Mouse (Mus musculus) limb, embryonic 13.5 days (tissue): ENCODE results near the gene Wdfy4. TPM values are rescaled to one million over a fixed set of nuclear protein-coding genes. Genes with fewer than 3 reads are reported as not detected.

Experiments
- ATAC-seq: fragments of 200-750 bp; cut with Nextera tagmentation; 2 replicates; pipeline ENCODE4 v1.8.0; 2017; ENCODE audit warnings: low read depth, moderate number of reproducible peaks, moderate TSS enrichment; ENCODE audit not compliant: low FRiP score
- H3K27ac ChIP-seq: fragments of 300-500 bp; sonication (generic); 2 replicates; pipeline ENCODE4 v1.5.1; 2015; ENCODE audit warnings: inconsistent platforms, mild to moderate bottlenecking, moderate library complexity
- H3K27me3 ChIP-seq: fragments of 300-500 bp; sonication (generic); 2 replicates; pipeline ENCODE4 v1.6.1; 2015; ENCODE audit warnings: mild to moderate bottlenecking, inconsistent platforms
- H3K36me3 ChIP-seq: fragments of 300-500 bp; sonication (generic); 2 replicates; pipeline ENCODE4 v1.6.1; 2015; ENCODE audit warnings: inconsistent platforms, mild to moderate bottlenecking, moderate library complexity
- H3K4me1 ChIP-seq: fragments of 300-500 bp; sonication (generic); 2 replicates; pipeline ENCODE4 v1.6.1; 2015; ENCODE audit warnings: inconsistent platforms
- H3K4me2 ChIP-seq: fragments of 300-500 bp; sonication (generic); replicated peaks from 2 replicates; pipeline ENCODE4 v1.6.1; 2015; ENCODE audit warnings: inconsistent platforms, mild to moderate bottlenecking, moderate library complexity
- H3K4me3 ChIP-seq: fragments of 300-500 bp; sonication (generic); 2 replicates; pipeline ENCODE4 v1.5.1; 2015; ENCODE audit warnings: moderate library complexity, mild to moderate bottlenecking, inconsistent platforms
- H3K9ac ChIP-seq: fragments of 300-500 bp; sonication (generic); 2 replicates; pipeline ENCODE4 v1.6.1; 2015; ENCODE audit warnings: mild to moderate bottlenecking, inconsistent platforms
- H3K9me3 ChIP-seq: fragments of 300-500 bp; sonication (generic); 2 replicates; pipeline ENCODE4 v1.6.1; 2016; ENCODE audit warnings: inconsistent platforms
- WGBS: fragments of 180-500 bp; shearing (Covaris S2); methylation state at CpG from one replicate; pipeline ENCODE4 v1.1.7; 2015; 5-methylcytosine and 5-hydroxymethylcytosine counted together
- polyA plus RNA-seq: library from polyadenylated mRNA; unstranded; fragments of >200 nt; fragmentation: Nextera tagmentation; extraction: Ambion mirVana; gene quantifications from 2 replicates; pipeline ENCODE4 v1.2.1, GENCODE M21; 2015

The Wdfy4 gene
- polyA plus RNA-seq, 1 experiment from 2014 or later: 0.23 TPM

DNA sequence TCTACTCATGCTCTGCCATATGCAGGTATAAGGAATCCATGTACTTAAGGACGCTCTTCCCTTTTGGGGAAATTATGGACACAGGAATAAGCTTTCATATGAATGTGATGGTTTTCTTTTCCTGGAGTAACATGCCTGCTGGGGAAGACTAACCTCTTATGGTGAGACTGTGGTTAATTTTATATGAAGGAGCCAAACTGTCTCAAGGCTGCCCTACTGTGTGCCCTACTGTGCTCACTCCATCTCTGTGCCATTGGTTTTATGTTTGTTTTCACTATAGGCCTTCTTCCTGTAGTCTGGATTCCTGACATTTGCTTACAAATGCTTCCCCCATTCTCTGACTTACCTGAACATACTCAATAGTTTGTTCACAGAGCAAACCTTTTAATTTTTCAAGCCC is 180.2 kb downstream of the Wdfy4 start:
- no peak overlapping the region for H3K4me2 ChIP-seq
- ATAC-seq: no peak
- H3K27me3 ChIP-seq: no peaks in the 10 kb centered on the region
- no peak overlapping the region for H3K9ac ChIP-seq
- peaks cover 4% of the 10 kb centered on the region; the same call in 1 of the 2 replicates for H3K4me1 ChIP-seq
- H3K9me3 ChIP-seq: peaks cover 7% of the 10 kb centered on the region
- no peak overlapping the region for H3K27ac ChIP-seq
- H3K4me3 ChIP-seq: no peak overlapping the region
- H3K36me3 ChIP-seq: peaks cover 3% of the 10 kb centered on the region; the same call in 1 of the 2 replicates
- WGBS: 90% methylated on average over 1 of the region's 1 CpGs

DNA sequence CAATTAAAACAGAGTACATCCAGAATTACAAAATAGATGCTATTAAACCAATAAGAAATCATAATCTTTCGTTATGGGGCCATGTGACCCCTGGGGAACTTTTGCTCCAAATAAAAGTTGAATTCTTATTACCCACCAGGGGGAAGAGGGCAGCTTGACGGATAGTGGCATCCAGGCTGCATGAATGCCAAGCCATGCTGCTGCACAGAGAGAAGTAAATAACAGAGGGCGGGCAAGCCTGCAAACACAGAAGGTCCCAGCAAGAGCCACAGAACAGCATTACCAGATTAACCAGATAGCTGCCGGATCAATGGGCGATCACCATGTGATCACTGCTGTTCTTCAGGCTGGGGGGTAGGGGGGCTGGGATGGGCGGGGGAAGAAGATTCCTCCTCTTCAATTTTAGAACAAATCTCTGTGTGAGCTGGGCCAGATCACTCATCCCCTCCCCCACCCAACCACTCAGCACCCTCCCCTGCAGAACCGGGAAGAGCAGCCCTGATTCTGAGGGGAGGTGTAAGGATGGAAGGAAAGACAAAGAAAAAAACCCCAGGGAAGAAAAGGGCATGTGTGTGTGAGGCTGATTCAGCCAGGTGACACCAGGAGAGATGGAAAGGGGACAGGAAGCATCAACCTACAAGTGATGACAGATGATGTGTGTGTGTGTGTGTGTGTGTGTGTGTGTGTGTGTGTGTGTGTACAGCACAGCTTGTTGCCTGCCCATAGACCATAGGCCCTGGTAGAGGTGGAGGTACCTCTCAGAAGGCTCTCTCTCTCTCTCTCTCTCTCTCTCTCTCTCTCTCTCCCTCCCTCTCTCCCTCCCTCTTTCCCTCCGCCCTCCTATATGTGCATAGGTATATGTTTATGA is 185.0 kb downstream of the Wdfy4 start:
- H3K27me3 ChIP-seq: no peaks in the 10 kb centered on the region
- H3K4me1 ChIP-seq: peaks cover 16% of the 10 kb centered on the region
- no peak overlapping the region for H3K27ac ChIP-seq
- peaks cover 3% of the 10 kb centered on the region; the same call in 1 of the 2 replicates for H3K36me3 ChIP-seq
- WGBS: 23% methylated on average over 7 of the region's 8 CpGs
- H3K9me3 ChIP-seq: peaks cover 7% of the 10 kb centered on the region
- no peak overlapping the region for H3K9ac ChIP-seq
- H3K4me2 ChIP-seq: no peak overlapping the region
- ATAC-seq: no peak
- no peak overlapping the region for H3K4me3 ChIP-seq

DNA sequence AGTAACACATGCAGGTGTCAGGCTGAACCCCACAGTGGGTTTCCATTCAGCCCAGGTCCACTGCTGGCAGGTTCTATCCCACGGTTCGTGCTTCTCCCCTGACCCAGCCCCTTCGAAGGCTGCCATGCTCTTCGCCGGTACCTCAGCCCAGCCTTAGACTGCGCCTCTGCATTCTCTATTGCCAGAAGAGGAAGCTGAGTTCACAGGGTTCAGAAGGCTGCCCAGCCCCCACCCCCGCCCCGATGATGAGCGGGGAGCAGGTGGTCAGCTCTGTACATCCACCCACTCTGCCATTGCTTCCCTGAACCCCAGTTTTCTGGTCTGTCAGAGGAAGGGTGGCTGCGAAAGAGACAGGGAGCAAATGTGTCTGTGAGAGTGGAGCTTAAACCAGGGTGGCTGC is 185.8 kb downstream of the Wdfy4 start:
- no peak overlapping the region for H3K9ac ChIP-seq
- 48% methylated on average over 10 of the region's 10 CpGs for WGBS
- no peak for ATAC-seq
- no peak overlapping the region for H3K27ac ChIP-seq
- peaks cover 24% of the 10 kb centered on the region for H3K4me1 ChIP-seq
- no peaks in the 10 kb centered on the region for H3K9me3 ChIP-seq
- H3K36me3 ChIP-seq: no peaks in the 10 kb centered on the region
- H3K4me3 ChIP-seq: no peak overlapping the region
- H3K4me2 ChIP-seq: no peak overlapping the region
- no peaks in the 10 kb centered on the region for H3K27me3 ChIP-seq

DNA sequence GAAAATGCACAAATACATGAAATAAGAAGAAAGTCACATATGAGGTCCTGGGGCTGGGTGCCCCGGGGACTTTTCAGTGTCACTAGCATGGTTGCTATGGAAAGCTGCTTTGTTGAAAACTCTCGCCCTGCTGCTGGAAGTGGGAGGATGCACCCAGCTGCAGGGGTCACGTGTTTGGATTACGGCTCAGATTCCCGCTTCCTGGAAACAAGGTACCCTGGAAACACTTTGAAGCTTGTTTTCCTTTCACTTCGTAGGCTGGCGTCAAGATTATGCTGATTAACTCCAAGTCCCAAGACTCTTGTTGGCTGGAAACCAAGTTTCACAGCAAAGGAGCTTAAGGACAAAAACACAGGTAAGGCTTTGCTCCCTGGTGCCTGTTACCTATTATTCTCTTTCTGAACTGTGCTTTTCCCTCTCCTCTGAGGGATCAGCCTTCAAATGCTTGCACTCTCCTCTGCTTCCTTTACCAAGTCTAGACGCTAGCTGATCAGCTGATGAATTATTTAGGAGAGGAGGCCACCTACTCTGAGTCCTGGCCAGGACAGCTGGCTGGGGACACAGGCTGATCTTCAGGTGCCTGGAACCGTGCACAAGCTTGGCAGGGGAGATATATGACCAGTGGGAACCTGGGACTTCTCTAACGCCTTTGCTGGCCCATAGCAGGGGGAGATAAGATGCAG is 190.2 kb downstream of the Wdfy4 start:
- Histone ChIP-seq H3K4me2 (peak overlapping the region; percentile 53), H3K9me3 (no peaks in the 10 kb centered on the region), H3K27ac (no peak overlapping the region; the same call in 1 of the 2 replicates), H3K4me1 (peaks cover 20% of the 10 kb centered on the region), H3K9ac (peak overlapping the region; percentile 31; the same call in 1 of the 2 replicates), H3K27me3 (no peaks in the 10 kb centered on the region), H3K4me3 (peak overlapping the region; percentile 17; the same call in 1 of the 2 replicates), H3K36me3 (no peaks in the 10 kb centered on the region)
- ATAC-seq: peak; percentile 58
- WGBS: 2% methylated on average over 10 of the region's 10 CpGs

DNA sequence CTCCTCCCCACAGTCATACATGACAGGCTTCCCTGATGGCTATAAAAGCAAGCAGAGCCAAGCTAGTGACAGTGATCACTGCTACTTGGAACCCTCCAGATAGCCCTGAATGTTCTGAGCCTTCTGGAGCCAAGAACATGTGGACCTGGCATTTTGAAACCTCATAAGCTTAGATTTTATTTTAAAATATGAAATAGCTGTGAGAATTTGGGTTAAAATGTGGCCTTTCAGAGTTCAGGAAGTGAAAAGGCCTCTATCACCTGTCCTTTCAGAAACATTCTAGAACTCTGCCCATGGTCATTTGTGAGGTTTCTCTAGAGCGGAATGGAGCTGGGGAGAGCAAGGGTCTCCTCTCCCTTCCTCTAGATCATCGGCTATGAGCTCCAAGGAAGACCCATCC is 194.2 kb downstream of the Wdfy4 start, which contains the start of gene Lrrc18:
Gene Lrrc18, plus strand, starts transcription at position 301 of the 400 bp plus-strand sequence.
- Histone ChIP-seq H3K9ac (no peak within 1 kb of the TSS), H3K27me3 (0 out of 2 replicates have a peak, but pooled peaks cover 8% of the 10 kb centered on the region), H3K4me1 (peaks cover 13% of the 10 kb centered on the region), H3K4me2 (no peak within 1 kb of the TSS), H3K4me3 (no peak within 1 kb of the TSS), H3K27ac (no peak within 1 kb of the TSS), H3K36me3 (no peaks in the 10 kb centered on the region), H3K9me3 (no peaks in the 10 kb centered on the region)
- WGBS: 90% methylated on average over 2 of the region's 2 CpGs
- no peak for ATAC-seq

DNA sequence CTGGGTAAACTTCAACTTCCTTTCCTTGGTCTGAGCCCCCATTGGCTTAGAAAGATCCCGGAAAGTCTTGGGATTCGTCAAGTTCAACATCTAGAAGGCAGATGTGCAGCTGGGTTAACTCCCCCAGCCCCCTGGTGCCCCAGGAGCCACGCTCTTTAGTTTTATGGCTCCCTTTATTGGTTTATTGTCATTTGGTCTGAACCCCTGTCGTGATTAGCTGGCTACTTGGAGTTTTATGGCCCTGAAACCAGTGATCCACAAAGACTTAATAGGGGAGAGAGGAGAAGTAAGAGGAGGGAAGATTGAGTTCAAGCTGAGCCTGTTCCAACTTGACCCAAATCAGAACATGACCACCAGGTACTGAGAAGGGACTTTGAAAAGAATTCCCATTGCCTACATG is 198.6 kb downstream of the Wdfy4 start:
- Histone ChIP-seq H3K9ac (no peak overlapping the region), H3K4me2 (no peak overlapping the region), H3K4me3 (no peak overlapping the region), H3K27me3 (0 out of 2 replicates have a peak, but pooled peaks cover 8% of the 10 kb centered on the region), H3K9me3 (no peaks in the 10 kb centered on the region), H3K36me3 (no peaks in the 10 kb centered on the region), H3K4me1 (0 out of 2 replicates have a peak, but pooled peaks cover 3% of the 10 kb centered on the region), H3K27ac (no peak overlapping the region)
- 9% methylated on average over 4 of the region's 4 CpGs for WGBS
- no peak for ATAC-seq

DNA sequence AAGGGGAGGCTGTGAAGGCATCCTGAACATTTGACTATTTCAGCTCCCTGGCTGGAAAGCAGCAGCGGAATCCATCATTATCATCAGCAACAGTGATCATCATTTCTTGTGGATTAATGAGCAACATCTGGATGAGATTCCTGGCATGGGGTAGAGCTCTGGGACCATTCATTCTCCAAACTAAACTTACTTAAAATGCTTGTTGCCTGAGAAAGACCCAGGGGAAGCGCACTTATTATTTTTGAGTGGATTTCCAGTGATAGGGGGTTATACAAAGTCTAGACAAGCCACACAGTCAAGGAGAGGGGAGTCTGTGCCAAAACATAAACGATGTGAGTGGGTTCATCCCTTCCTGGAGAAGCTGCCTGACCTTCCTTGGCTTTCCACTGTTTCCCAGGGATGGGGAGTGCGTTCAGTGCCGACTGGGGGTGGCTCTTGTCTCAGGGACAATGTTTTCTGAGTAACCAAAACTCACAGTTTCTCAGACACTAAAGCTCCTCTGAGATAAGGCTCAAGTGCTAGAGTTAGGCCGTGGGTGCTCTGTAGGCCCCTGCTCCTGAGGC is 201.1 kb downstream of the Wdfy4 start:
- 63% methylated on average over 6 of the region's 6 CpGs for WGBS
- Histone ChIP-seq H3K9me3 (no peaks in the 10 kb centered on the region), H3K4me2 (no peak overlapping the region), H3K4me3 (no peak overlapping the region), H3K9ac (no peak overlapping the region), H3K27ac (no peak overlapping the region), H3K4me1 (0 out of 2 replicates have a peak, but pooled peaks cover 3% of the 10 kb centered on the region), H3K36me3 (no peaks in the 10 kb centered on the region), H3K27me3 (0 out of 2 replicates have a peak, but pooled peaks cover 4% of the 10 kb centered on the region)
- peak; percentile 72 for ATAC-seq

DNA sequence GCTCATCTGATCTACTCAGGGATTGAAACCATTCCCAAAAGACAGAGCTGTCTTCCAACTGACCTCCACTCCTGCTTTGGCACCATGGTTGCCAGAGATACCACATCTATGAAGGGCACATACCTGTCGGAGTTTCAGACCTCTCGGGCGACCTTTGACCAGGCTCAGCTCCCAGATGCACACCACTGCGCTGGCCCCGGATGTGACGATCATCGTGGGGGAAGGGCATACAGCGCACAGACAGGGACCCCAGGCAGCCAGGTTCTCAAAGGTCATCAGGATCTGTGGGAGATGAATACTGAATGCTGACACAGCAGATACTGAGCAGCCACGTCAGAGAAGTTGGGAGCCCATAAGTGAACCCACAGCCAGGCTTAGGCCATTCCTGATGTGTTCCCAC is 214.6 kb downstream of the Wdfy4 start:
- no peak overlapping the region for H3K4me3 ChIP-seq
- H3K27me3 ChIP-seq: 0 out of 2 replicates have a peak, but pooled peaks cover 3% of the 10 kb centered on the region
- no peaks in the 10 kb centered on the region for H3K9me3 ChIP-seq
- H3K4me1 ChIP-seq: no peaks in the 10 kb centered on the region
- WGBS: 74% methylated on average over 9 of the region's 9 CpGs
- no peaks in the 10 kb centered on the region for H3K36me3 ChIP-seq
- no peak overlapping the region for H3K27ac ChIP-seq
- no peak overlapping the region for H3K4me2 ChIP-seq
- no peak for ATAC-seq
- no peak overlapping the region for H3K9ac ChIP-seq

DNA sequence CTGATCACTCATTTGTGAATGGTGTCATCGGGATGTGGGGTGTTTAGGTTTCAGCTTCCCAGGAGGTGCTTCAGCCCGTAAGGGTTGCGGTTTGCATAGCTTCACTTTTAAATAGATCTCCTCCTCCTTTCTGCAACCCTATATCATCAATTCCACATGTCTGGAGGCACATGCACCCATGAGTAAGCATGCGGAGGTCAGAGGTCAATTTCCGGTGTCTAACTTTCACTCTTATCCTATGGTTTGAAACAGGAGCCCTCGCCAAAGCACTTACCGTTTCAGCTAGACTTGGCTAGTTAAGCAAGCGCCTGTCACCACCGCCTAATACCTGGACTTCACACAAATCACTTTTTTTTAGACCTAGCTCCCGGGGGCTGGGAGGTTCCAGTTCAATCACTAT is 220.6 kb downstream of the Wdfy4 start:
- 59% methylated on average over 10 of the region's 10 CpGs for WGBS

DNA sequence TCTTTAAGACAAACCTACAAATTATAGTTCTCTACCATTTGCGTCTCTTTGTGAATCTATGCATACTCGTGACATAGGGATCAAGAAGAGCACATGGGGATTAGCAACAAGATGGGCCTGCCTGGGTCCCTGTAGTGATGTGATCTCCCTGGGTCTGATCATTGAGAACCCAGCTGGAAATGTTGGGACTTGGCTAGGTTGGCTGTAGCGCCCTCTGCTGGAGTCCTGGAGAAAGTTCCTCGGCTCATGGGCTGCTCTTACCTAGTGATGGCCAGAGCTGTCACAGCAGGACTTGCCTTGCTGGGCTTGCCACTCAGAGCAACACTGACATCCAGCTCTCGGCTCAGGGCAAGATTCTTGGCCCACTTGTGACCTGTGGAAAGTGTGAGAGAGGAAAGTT is 224.8 kb downstream of the Wdfy4 start:
- peak; percentile 17; the same call in 1 of the 2 replicates for ATAC-seq

More for the DNA sequence above, 220.6 kb downstream of the Wdfy4 start:
- no peak overlapping the region for H3K4me2 ChIP-seq
- no peak overlapping the region for H3K9ac ChIP-seq
- 0 out of 2 replicates have a peak, but pooled peaks cover 3% of the 10 kb centered on the region for H3K27me3 ChIP-seq
- no peak overlapping the region for H3K4me3 ChIP-seq
- no peaks in the 10 kb centered on the region for H3K9me3 ChIP-seq
- no peak overlapping the region for H3K27ac ChIP-seq
- ATAC-seq: no peak
- H3K4me1 ChIP-seq: no peaks in the 10 kb centered on the region
- no peaks in the 10 kb centered on the region for H3K36me3 ChIP-seq

DNA sequence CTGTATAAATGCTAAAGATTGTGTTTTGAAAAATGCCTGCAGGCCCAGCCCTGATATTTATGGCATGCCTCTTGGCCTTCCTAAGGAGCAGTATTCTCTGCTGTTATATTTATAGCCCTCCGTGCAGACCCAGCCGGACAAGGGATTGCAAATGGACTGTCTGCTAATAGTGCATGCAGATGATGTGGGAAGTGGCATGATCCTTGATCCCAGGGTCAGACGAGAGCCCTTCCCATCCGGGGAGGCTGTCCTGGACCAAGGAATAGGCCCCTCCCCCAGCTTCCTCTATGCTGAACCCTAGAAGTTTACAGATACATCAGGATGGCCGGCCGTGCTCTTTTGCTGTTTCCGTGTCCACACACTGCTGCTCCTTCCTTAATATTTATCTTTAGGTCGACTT is 226.6 kb downstream of the Wdfy4 start:
- no peak for ATAC-seq
- 0 out of 2 replicates have a peak, but pooled peaks cover 3% of the 10 kb centered on the region for H3K27me3 ChIP-seq
- no peak overlapping the region for H3K27ac ChIP-seq
- 49% methylated on average over 8 of the region's 8 CpGs for WGBS
- no peak overlapping the region for H3K4me2 ChIP-seq
- H3K9me3 ChIP-seq: no peaks in the 10 kb centered on the region
- H3K4me1 ChIP-seq: no peaks in the 10 kb centered on the region; the same call in 1 of the 2 replicates
- H3K36me3 ChIP-seq: no peaks in the 10 kb centered on the region
- no peak overlapping the region for H3K9ac ChIP-seq
- no peak overlapping the region for H3K4me3 ChIP-seq

More for the DNA sequence above, 224.8 kb downstream of the Wdfy4 start:
- Histone ChIP-seq H3K27me3 (0 out of 2 replicates have a peak, but pooled peaks cover 3% of the 10 kb centered on the region), H3K27ac (no peak overlapping the region), H3K4me2 (no peak overlapping the region), H3K9me3 (no peaks in the 10 kb centered on the region), H3K4me3 (no peak overlapping the region), H3K36me3 (no peaks in the 10 kb centered on the region), H3K9ac (no peak overlapping the region), H3K4me1 (no peaks in the 10 kb centered on the region; the same call in 1 of the 2 replicates)
- WGBS: 40% methylated on average over 5 of the region's 5 CpGs

DNA sequence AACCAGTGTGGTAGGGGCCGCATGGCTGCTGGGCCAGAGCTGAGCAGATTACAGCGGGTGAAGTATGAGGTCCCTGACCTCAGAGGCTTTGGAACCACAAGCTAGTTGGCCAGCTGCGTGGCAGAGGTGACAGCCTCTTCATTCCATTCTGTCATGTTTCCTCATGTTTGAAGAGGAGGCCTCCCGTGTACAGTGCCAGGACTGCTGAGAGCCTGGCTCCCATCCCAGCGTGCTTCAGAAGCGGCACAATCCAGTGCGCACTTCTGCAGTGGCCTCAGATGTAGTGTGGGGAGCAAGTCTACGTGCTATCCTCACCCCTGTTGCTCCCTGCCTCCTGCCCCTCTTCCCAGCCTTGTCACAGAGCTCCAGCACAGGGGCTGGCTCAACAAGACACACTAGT is 228.8 kb downstream of the Wdfy4 start:
- no peaks in the 10 kb centered on the region for H3K9me3 ChIP-seq
- no peak overlapping the region for H3K9ac ChIP-seq
- WGBS: 78% methylated on average over 8 of the region's 8 CpGs
- no peak overlapping the region for H3K27ac ChIP-seq
- peaks cover 2% of the 10 kb centered on the region for H3K4me1 ChIP-seq
- H3K36me3 ChIP-seq: no peaks in the 10 kb centered on the region
- H3K4me2 ChIP-seq: no peak overlapping the region
- no peaks in the 10 kb centered on the region for H3K27me3 ChIP-seq
- H3K4me3 ChIP-seq: no peak overlapping the region
- ATAC-seq: no peak
